Mouse (Mus musculus): ENCODE data around the gene Hmgcr. TPM values are rescaled to one million over a fixed set of nuclear protein-coding genes. Genes with fewer than 3 reads are reported as not detected.

Gene Hmgcr
- polyA plus RNA-seq, 1 experiment: 110 TPM

DNA sequence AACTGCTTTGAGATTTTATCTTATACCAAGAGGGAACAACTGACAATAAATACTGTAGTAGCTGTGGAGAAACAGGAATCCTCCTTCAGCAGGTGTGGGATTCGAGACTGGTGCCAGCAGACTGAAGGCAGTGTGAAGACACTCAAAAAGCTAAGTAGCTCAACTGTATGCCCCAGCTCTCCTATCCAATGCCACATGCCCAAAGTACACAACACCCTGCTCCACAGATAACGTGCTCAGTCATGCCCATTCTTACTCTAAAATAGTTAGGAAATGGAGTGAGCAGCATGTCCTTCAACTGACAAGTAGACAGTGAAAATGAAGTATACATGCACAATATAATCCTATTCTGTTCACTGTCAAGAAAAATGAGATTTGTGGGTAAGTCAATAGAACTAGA, 26.6 kb downstream of the Hmgcr start:
- TF ChIP-seq POLR2A (IDR thresholded peaks at IDR 0.05; ENCODE audit: low read depth, low read length): no peak
- no peak for TF ChIP-seq CTCF (IDR thresholded peaks at IDR 0.05; ENCODE audit: borderline replicate concordance, insufficient read depth, low read length)
- no peaks in the 10 kb centered on the region for H3K4me1 ChIP-seq (ENCODE audit: control insufficient read depth, insufficient read depth, low read length)
- no peak overlapping the region for H3K27ac ChIP-seq (ENCODE audit: insufficient read depth, low read length)
- H3K4me3 ChIP-seq (ENCODE audit: insufficient read depth, low read length): no peak overlapping the region

DNA sequence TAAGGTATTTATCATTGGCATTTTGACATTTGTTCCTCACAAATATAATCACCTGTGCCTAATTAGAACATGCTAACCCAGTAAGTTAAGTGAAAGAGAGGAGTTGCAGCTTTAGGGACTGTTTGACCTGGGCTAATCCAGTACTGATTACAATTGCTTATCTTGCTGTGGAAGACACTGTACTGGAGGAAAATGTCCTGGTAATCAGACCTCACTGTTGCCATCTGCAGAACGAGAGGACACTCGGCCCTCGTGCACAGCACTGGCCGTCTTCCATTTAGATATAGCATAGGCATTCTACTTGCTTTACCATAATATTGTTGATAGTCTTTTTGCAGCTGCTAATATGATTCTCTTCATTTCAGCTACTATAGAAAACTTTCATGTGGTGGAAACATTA, 40.3 kb downstream of the Hmgcr start:
- no peak for TF ChIP-seq POLR2A (IDR thresholded peaks at IDR 0.05; ENCODE audit: low read depth, low read length)
- no peak for TF ChIP-seq CTCF (IDR thresholded peaks at IDR 0.05; ENCODE audit: borderline replicate concordance, insufficient read depth, low read length)

DNA sequence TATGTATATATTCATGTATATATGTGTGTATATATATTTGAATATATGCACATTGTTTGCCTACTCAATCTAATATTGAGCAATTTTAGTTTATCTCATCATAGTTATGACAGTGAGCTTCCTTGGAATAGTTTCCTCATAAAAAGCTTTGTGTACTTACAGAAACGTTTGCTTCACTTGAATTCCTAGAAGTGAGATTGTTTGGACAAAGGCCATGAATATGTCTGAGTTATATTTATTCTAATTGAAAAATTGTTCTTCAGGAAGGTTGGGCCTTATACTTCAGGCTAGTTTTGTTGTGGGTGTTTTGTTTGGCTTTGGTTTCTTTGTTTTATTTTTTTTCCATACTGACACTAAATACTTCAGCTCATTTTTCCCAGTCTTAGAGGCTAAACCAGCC, 49.8 kb downstream of the Hmgcr start:
- Histone ChIP-seq H3K4me3 (ENCODE audit: insufficient read depth, low read length) (no peak overlapping the region), H3K4me1 (ENCODE audit: control insufficient read depth, insufficient read depth, low read length) (no peaks in the 10 kb centered on the region), H3K27ac (ENCODE audit: insufficient read depth, low read length) (no peak overlapping the region)
- no peak for TF ChIP-seq POLR2A (IDR thresholded peaks at IDR 0.05; ENCODE audit: low read depth, low read length)
- no peak for TF ChIP-seq CTCF (IDR thresholded peaks at IDR 0.05; ENCODE audit: borderline replicate concordance, insufficient read depth, low read length)

More for the DNA sequence above, 40.3 kb downstream of the Hmgcr start:
- Histone ChIP-seq H3K4me3 (ENCODE audit: insufficient read depth, low read length) (no peak overlapping the region), H3K4me1 (ENCODE audit: control insufficient read depth, insufficient read depth, low read length) (no peaks in the 10 kb centered on the region), H3K27ac (ENCODE audit: insufficient read depth, low read length) (no peak overlapping the region)

DNA sequence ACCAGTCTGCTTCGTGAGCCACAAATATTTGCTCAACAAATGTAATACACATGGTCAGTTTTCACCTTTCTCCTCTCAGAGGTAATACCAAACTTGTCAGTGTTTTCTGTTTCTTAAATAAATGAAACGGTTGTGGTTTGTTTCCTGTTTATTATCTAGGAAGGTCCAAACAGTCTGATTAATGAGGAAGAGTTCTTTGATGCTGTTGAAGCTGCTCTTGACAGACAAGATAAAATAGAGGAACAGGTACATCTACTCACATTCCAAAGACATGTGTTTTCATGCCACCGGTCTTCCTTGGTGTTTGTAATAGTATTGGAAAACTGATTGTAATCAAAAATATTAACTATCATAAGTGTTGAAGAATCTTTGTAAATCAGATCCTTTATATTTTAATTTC, 56.1 kb downstream of the Hmgcr start:
- H3K27ac ChIP-seq (ENCODE audit: insufficient read depth, low read length): no peak overlapping the region
- H3K4me1 ChIP-seq (ENCODE audit: control insufficient read depth, insufficient read depth, low read length): no peaks in the 10 kb centered on the region
- H3K4me3 ChIP-seq (ENCODE audit: insufficient read depth, low read length): no peak overlapping the region
- TF ChIP-seq POLR2A (IDR thresholded peaks at IDR 0.05; ENCODE audit: low read depth, low read length) (no peak), CTCF (IDR thresholded peaks at IDR 0.05; ENCODE audit: borderline replicate concordance, insufficient read depth, low read length) (no peak)

DNA sequence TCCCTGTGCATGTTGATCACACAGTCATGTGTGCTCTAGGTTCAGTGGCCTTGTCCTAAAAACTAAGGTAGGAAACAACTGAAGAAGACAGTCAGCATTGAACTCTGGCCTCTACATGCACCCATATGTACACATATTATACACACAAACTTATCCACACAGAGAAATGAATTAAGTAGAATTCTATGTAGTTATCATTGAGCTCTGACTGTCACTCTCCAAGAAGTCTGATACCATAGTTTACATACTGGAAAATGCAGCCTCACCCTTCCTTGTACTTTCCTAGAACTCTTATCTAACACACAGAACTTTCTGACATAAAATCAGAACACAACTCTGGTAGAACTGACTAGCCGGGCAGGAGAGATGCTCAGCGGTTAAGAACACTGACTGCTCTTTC, 66.5 kb downstream of the Hmgcr start:
- H3K4me3 ChIP-seq (ENCODE audit: insufficient read depth, low read length): no peak overlapping the region
- no peak for TF ChIP-seq POLR2A (IDR thresholded peaks at IDR 0.05; ENCODE audit: low read depth, low read length)
- TF ChIP-seq CTCF (IDR thresholded peaks at IDR 0.05; ENCODE audit: borderline replicate concordance, insufficient read depth, low read length): no peak
- H3K4me1 ChIP-seq (ENCODE audit: control insufficient read depth, insufficient read depth, low read length): no peaks in the 10 kb centered on the region

DNA sequence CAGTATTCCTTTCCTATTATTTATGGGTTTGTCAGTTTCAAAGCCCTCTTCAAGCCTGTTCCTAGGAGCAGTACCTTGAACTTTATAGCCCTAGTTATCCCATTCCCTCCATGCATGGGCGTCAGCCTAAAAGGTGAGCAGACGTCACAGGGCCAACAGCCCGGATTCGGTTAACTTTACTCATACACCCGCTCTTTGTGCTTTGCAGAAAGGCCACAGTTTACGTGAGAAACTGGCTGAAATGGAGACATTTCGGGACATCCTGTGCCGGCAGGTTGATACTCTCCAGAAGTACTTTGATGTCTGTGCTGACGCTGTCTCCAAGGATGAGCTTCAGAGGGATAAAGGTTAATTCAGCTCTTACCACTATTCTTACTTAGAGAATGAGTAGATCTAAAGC, 71.6 kb downstream of the Hmgcr start:
- TF ChIP-seq POLR2A (IDR thresholded peaks at IDR 0.05; ENCODE audit: low read depth, low read length): no peak
- TF ChIP-seq CTCF (IDR thresholded peaks at IDR 0.05; ENCODE audit: borderline replicate concordance, insufficient read depth, low read length): no peak
- H3K4me3 ChIP-seq (ENCODE audit: insufficient read depth, low read length): no peak overlapping the region
- H3K27ac ChIP-seq (ENCODE audit: insufficient read depth, low read length): no peak overlapping the region
- no peaks in the 10 kb centered on the region for H3K4me1 ChIP-seq (ENCODE audit: control insufficient read depth, insufficient read depth, low read length)

More for the DNA sequence above, 66.5 kb downstream of the Hmgcr start:
- no peak overlapping the region for H3K27ac ChIP-seq (ENCODE audit: insufficient read depth, low read length)

Other genes starting within 250 kb of the Hmgcr start
- not detected in 2 replicates for gene Ankdd1b, start 199.7 kb downstream of the Hmgcr start, polyA plus RNA-seq (2011; ENCODE audit: insufficient read length, low read depth, missing spikeins)
- not detected in 2 replicates for gene Gm17622, start 180.2 kb downstream of the Hmgcr start, polyA plus RNA-seq (2011; ENCODE audit: insufficient read length, low read depth, missing spikeins)
- gene Polk, start 128.4 kb downstream of the Hmgcr start, polyA plus RNA-seq (2011; ENCODE audit: insufficient read length, low read depth, missing spikeins): 40.5 and 42.4 TPM in 2 replicates
- gene Col4a3bp, start 128.3 kb downstream of the Hmgcr start, polyA plus RNA-seq (2011; ENCODE audit: insufficient read length, low read depth, missing spikeins): 55.9 and 57.0 TPM in 2 replicates
- gene Ankrd31, start 77.3 kb upstream of the Hmgcr start, polyA plus RNA-seq (2011; ENCODE audit: insufficient read length, low read depth, missing spikeins): not detected in 2 replicates

All from embryonic fibroblast, embryonic 13.5 days (primary cell).